8 mouse cellular contexts compared by ENCODE assay signal in the genomic region with DNA sequence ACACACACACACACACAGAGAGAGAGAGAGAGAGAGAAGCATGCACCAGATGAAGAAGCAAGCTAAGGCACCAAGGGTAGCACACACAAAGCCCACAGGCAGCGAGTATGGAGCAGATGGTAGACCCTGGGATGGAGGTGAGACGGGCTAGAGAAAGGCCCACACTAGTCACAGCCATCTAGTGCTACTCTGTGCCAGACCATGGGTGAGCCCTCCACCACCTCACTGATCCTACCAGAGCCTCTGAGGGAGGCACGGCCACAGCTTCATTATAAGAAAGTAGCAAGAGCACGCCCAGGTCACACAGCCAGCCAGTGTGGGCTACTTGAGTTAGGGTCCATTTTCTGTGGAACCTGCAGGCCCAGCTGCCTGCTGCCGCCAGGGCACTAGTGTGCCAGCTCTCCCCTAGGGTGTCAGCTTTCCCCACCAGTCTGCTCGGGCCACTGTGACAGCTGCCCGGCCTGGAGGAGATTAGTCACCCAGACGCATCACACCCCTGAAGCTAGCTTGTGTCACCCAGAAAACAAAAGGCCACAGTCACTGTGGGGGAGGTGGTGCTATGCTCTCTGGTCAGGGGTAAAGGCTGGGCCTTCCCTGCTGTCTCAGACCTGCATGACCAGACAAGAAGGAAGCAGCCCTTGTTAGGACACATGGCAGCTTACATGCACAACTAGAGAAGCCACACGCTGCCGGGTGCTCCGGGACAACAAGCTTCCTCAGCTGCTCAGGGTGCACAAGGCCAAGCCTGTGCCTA. TPM values are rescaled to one million over a fixed set of nuclear protein-coding genes. Genes with fewer than 3 reads are reported as not detected.
DNase-seq lines count a peak whose midpoint lies in the region; ATAC-seq lines count a peak whose summit lies in the region.

No protein-coding gene starts in this region.

- peak; percentile 17; the same call in 1 of the 2 replicates for ATAC-seq in kidney, embryonic 15.5 days (replicated peaks; ENCODE audit: low FRiP score)
- peak; percentile 7 for ATAC-seq in activated CD4-positive, CD25-positive, alpha-beta regulatory T cell, adult 4 months
- no peak for ATAC-seq in forebrain, embryonic 11.5 days (replicated peaks; ENCODE audit: low FRiP score)
- no peak for ATAC-seq in hindbrain, embryonic 14.5 days (ENCODE audit: low FRiP score)

- H3K27ac ChIP-seq in kidney, embryonic 15.5 days: peak overlapping the region; percentile 77
- 0 out of 2 replicates have a peak overlapping the region, but pooled peaks have one; percentile 18 for H3K27ac ChIP-seq in forebrain, embryonic 11.5 days (ENCODE audit: low read depth, low read length)
- H3K27ac ChIP-seq in hindbrain, embryonic 14.5 days: peak overlapping the region; percentile 48; the same call in 1 of the 2 replicates

- no peaks in the 10 kb centered on the region for H3K27me3 ChIP-seq in kidney, embryonic 15.5 days
- H3K27me3 ChIP-seq in forebrain, embryonic 11.5 days (ENCODE audit: control insufficient read depth, insufficient read depth, low read length): no peaks in the 10 kb centered on the region
- no peaks in the 10 kb centered on the region for H3K27me3 ChIP-seq in hindbrain, embryonic 14.5 days (ENCODE audit: control insufficient read depth, insufficient read depth, low read length)

- H3K4me2 ChIP-seq in kidney, embryonic 15.5 days: 0 out of 2 replicates have a peak overlapping the region, but pooled peaks have one; percentile 15
- H3K4me2 ChIP-seq in forebrain, embryonic 11.5 days (ENCODE audit: low read depth, low read length, severe bottlenecking): no peak overlapping the region
- H3K4me2 ChIP-seq in hindbrain, embryonic 14.5 days (replicated peaks): no peak overlapping the region

- H3K4me3 ChIP-seq in kidney, embryonic 15.5 days (replicated peaks): no peak overlapping the region
- H3K4me3 ChIP-seq in forebrain, embryonic 11.5 days (ENCODE audit: low read depth, low read length): no peak overlapping the region
- no peak overlapping the region for H3K4me3 ChIP-seq in hindbrain, embryonic 14.5 days (replicated peaks; ENCODE audit: low read length)

- no peak for DNase-seq in kidney, adult 8-10 months
- DNase-seq in forebrain, embryonic 11.5 days (ENCODE audit: low spot score): no peak
- no peak for DNase-seq in hindbrain, embryonic 14.5 days (ENCODE audit: low spot score)
- DNase-seq in lung, postnatal 36 days: peak; percentile 71
- DNase-seq in right cerebral cortex, postnatal 4 days: no peak
- no peak for DNase-seq in testis, postnatal 14 days (ENCODE audit: low spot score)

- H3K9ac ChIP-seq in kidney, embryonic 15.5 days: no peak overlapping the region
- no peak overlapping the region for H3K9ac ChIP-seq in forebrain, embryonic 11.5 days (ENCODE audit: low read length)
- H3K9ac ChIP-seq in hindbrain, embryonic 14.5 days: no peak overlapping the region

- 47% methylated on average over 11 of the region's 11 CpGs for WGBS in kidney, embryonic 15.5 days
- WGBS in forebrain, embryonic 11.5 days: 57% methylated on average over 11 of the region's 11 CpGs
- WGBS in hindbrain, embryonic 14.5 days: 49% methylated on average over 11 of the region's 11 CpGs

- no peaks in the 10 kb centered on the region for H3K9me3 ChIP-seq in kidney, embryonic 15.5 days (replicated peaks)
- H3K9me3 ChIP-seq in forebrain, embryonic 11.5 days (ENCODE audit: control insufficient read depth, low read length): no peaks in the 10 kb centered on the region
- H3K9me3 ChIP-seq in hindbrain, embryonic 14.5 days (ENCODE audit: control insufficient read depth, low read length): no peaks in the 10 kb centered on the region

- H3K36me3 ChIP-seq in kidney, embryonic 15.5 days: peaks cover 3% of the 10 kb centered on the region; the same call in 1 of the 2 replicates
- H3K36me3 ChIP-seq in forebrain, embryonic 11.5 days (ENCODE audit: control insufficient read depth, insufficient read depth, low read length): no peaks in the 10 kb centered on the region
- no peaks in the 10 kb centered on the region for H3K36me3 ChIP-seq in hindbrain, embryonic 14.5 days (replicated peaks; ENCODE audit: control insufficient read depth, insufficient read depth)

- peaks cover 62% of the 10 kb centered on the region for H3K4me1 ChIP-seq in kidney, embryonic 15.5 days
- H3K4me1 ChIP-seq in forebrain, embryonic 11.5 days (replicated peaks; ENCODE audit: control insufficient read depth, insufficient read depth, low read length): peaks cover 23% of the 10 kb centered on the region
- peaks cover 38% of the 10 kb centered on the region for H3K4me1 ChIP-seq in hindbrain, embryonic 14.5 days (replicated peaks; ENCODE audit: control insufficient read depth, insufficient read depth, low read length)

RNA-seq across cellular contexts. Expression of a gene that starts 2.1 kb away (rescaled TPM):
- polyA plus RNA-seq in kidney, embryonic 15.5 days (2015; fragmentation: Nextera tagmentation; extraction: Ambion mirVana): 0.49 and 0.53 TPM in 2 replicates
- 1 to 10 TPM; 1.6 to 2.4 TPM for polyA plus RNA-seq in activated CD4-positive, CD25-positive, alpha-beta regulatory T cell, adult 4 months (2017; shearing (Covaris generic))
- polyA plus RNA-seq in forebrain, embryonic 11.5 days (2014; fragmentation: Nextera tagmentation; extraction: Ambion mirVana): 0.36 and 0.90 TPM in 2 replicates
- polyA plus RNA-seq in hindbrain, embryonic 14.5 days (2014; fragmentation: Nextera tagmentation; extraction: Ambion mirVana): 0.39 TPM in 1 of 2 replicates, not detected in the other

RNA-seq across cellular contexts. Expression of a gene that starts 15.5 kb away (rescaled TPM):
- 1,215 and 1,266 TPM in 2 replicates for polyA plus RNA-seq in kidney, embryonic 15.5 days (2015; fragmentation: Nextera tagmentation; extraction: Ambion mirVana)
- polyA plus RNA-seq in activated CD4-positive, CD25-positive, alpha-beta regulatory T cell, adult 4 months (2017; shearing (Covaris generic)): 1 to 10 TPM; 1.2 to 2.0 TPM
- 1,095 and 1,130 TPM in 2 replicates for polyA plus RNA-seq in forebrain, embryonic 11.5 days (2014; fragmentation: Nextera tagmentation; extraction: Ambion mirVana)
- 154 and 171 TPM in 2 replicates for polyA plus RNA-seq in hindbrain, embryonic 14.5 days (2014; fragmentation: Nextera tagmentation; extraction: Ambion mirVana)

RNA-seq across cellular contexts. Expression of a gene that starts 20.5 kb away (rescaled TPM):
- polyA plus RNA-seq in kidney, embryonic 15.5 days (2015; fragmentation: Nextera tagmentation; extraction: Ambion mirVana): 0.42 TPM in 1 of 2 replicates, not detected in the other
- 1 to 10 TPM in 1 of 2 experiments, under 1 TPM in 1; 0.54 to 1.2 TPM for polyA plus RNA-seq in activated CD4-positive, CD25-positive, alpha-beta regulatory T cell, adult 4 months (2017; shearing (Covaris generic))
- polyA plus RNA-seq in forebrain, embryonic 11.5 days (2014; fragmentation: Nextera tagmentation; extraction: Ambion mirVana): 0.47 and 0.56 TPM in 2 replicates
- polyA plus RNA-seq in hindbrain, embryonic 14.5 days (2014; fragmentation: Nextera tagmentation; extraction: Ambion mirVana): 0.52 and 0.67 TPM in 2 replicates

RNA-seq across cellular contexts. Expression of a gene that starts 28.1 kb away (rescaled TPM):
- 37.7 and 46.7 TPM in 2 replicates for polyA plus RNA-seq in kidney, embryonic 15.5 days (2015; fragmentation: Nextera tagmentation; extraction: Ambion mirVana)
- 100 to 1,000 TPM in 1 of 2 experiments, 10 to 100 TPM in 1; 98.3 to 132 TPM for polyA plus RNA-seq in activated CD4-positive, CD25-positive, alpha-beta regulatory T cell, adult 4 months (2017; shearing (Covaris generic))
- 32.7 and 35.9 TPM in 2 replicates for polyA plus RNA-seq in forebrain, embryonic 11.5 days (2014; fragmentation: Nextera tagmentation; extraction: Ambion mirVana)
- polyA plus RNA-seq in hindbrain, embryonic 14.5 days (2014; fragmentation: Nextera tagmentation; extraction: Ambion mirVana): 39.0 and 42.6 TPM in 2 replicates

Comparison
In these comparisons a context has a peak if more than half of its experiments do, and no peak if none do; other contexts are left out.
1. ATAC-seq: peak in kidney, embryonic 15.5 days (single experiment) and activated CD4-positive, CD25-positive, alpha-beta regulatory T cell, adult 4 months (single experiment); none in forebrain, embryonic 11.5 days (single experiment) and hindbrain, embryonic 14.5 days (single experiment).
2. H3K27ac ChIP-seq: peak in every context shown above with its lines; median percentile 77 in kidney, embryonic 15.5 days; 48 in hindbrain, embryonic 14.5 days; 18 in forebrain, embryonic 11.5 days.
3. RNA of a gene that starts 15.5 kb away (polyA plus RNA-seq): 1,215 to 1,266 TPM in kidney, embryonic 15.5 days, 1,095 to 1,130 TPM in forebrain, embryonic 11.5 days and 154 to 171 TPM in hindbrain, embryonic 14.5 days; 1.2 to 2.0 TPM in activated CD4-positive, CD25-positive, alpha-beta regulatory T cell, adult 4 months; every median in the first group is over 10 times any median in the second.